8 mouse cellular contexts compared by ENCODE assay signal in genomic region chr19:6268170-6268528, GRCm38 (mm10). TPM values are rescaled to one million over a fixed set of nuclear protein-coding genes. Genes with fewer than 3 reads are reported as not detected.
DNase-seq lines count a peak whose midpoint lies in the region; ATAC-seq and TF ChIP-seq lines count a peak whose summit lies in the region.

No protein-coding gene starts in this region.

- peaks cover 16 to 37% of the 10 kb centered on the region in 2 experiments for H3K4me1 ChIP-seq in ES-E14 (ENCODE audit: control insufficient read depth in 2 of 2, insufficient read depth in 2 of 2, low read length in 2 of 2, poor library complexity in 1 of 2)
- H3K4me1 ChIP-seq in forebrain, embryonic 14.5 days (ENCODE audit: control insufficient read depth, insufficient read depth, low read length) = no peaks in the 10 kb centered on the region
- H3K4me1 ChIP-seq in lung, embryonic 15.5 days = peaks cover 3% of the 10 kb centered on the region; the same call in 1 of the 2 replicates

- DNase-seq in ES-E14 (ENCODE audit: low read depth, low spot score) = peak; percentile 96
- peak; percentile 43 for DNase-seq in brain, embryonic 18.5 days (ENCODE audit: low read depth, low spot score)
- DNase-seq in forebrain, embryonic 14.5 days (ENCODE audit: low spot score) = peak; percentile 93
- peak; percentile 70 to 88 for DNase-seq in layer of hippocampus, adult 8-10 months (ENCODE audit: low spot score in 2 of 2)
- peak; percentile 82 for DNase-seq in ovary, postnatal 36 days (ENCODE audit: low spot score)
- peak; percentile 78 to 94 for DNase-seq in thymus, postnatal 10 days (ENCODE audit: low spot score in 2 of 2)

- in situ Hi-C loops in ES-E14 (cut with MboI; ENCODE audit: low sequenced_read_pairs in 2 of 2, unreplicated experiment in 2 of 2) = no loop called here

- no peak overlapping the region for H3K4me2 ChIP-seq in forebrain, embryonic 14.5 days (ENCODE audit: low read length)
- no peak overlapping the region for H3K4me2 ChIP-seq in lung, embryonic 15.5 days

- 14% methylated on average over 8 of the region's 8 CpGs for WGBS in forebrain, embryonic 14.5 days
- WGBS in lung, embryonic 15.5 days = 14% methylated on average over 8 of the region's 8 CpGs

- H3K9ac ChIP-seq in ES-E14 (ENCODE audit: insufficient read depth, low read depth, low read length, poor library complexity, severe bottlenecking) = no peak overlapping the region
- no peak overlapping the region for H3K9ac ChIP-seq in forebrain, embryonic 14.5 days (ENCODE audit: low read length)
- H3K9ac ChIP-seq in lung, embryonic 15.5 days = no peak overlapping the region

- no peaks in the 10 kb centered on the region for H3K36me3 ChIP-seq in ES-E14 (ENCODE audit: control insufficient read depth, insufficient read depth, low read length, poor library complexity, severe bottlenecking)
- H3K36me3 ChIP-seq in forebrain, embryonic 14.5 days (ENCODE audit: control insufficient read depth, insufficient read depth, low read length) = no peaks in the 10 kb centered on the region
- H3K36me3 ChIP-seq in lung, embryonic 15.5 days = no peaks in the 10 kb centered on the region

- no peaks in the 10 kb centered on the region for H3K27me3 ChIP-seq in forebrain, embryonic 14.5 days (replicated peaks; ENCODE audit: control insufficient read depth, insufficient read depth, low read length)
- no peaks in the 10 kb centered on the region for H3K27me3 ChIP-seq in lung, embryonic 15.5 days

- no peak overlapping the region for H3K27ac ChIP-seq in ES-E14 (ENCODE audit: insufficient read depth, low read depth, low read length, poor library complexity, severe bottlenecking)
- no peak overlapping the region for H3K27ac ChIP-seq in forebrain, embryonic 14.5 days (ENCODE audit: low read depth, low read length)
- H3K27ac ChIP-seq in lung, embryonic 15.5 days = no peak overlapping the region

- peak; percentile 68; the same call in 1 of the 2 replicates for ATAC-seq in forebrain, embryonic 14.5 days
- peak; percentile 75 to 89 for ATAC-seq in hematopoietic stem cell, adult 5-6 weeks (replicated peaks in 1 of 2; ENCODE audit: insufficient read depth in 1 of 2, low FRiP score in 2 of 2, low TSS enrichment in 1 of 2, low read depth in 1 of 2, poor library complexity in 2 of 2, severe bottlenecking in 2 of 2)
- peak; percentile 60; the same call in 1 of the 2 replicates for ATAC-seq in lung, embryonic 15.5 days (ENCODE audit: borderline replicate concordance, extremely low read depth, low FRiP score, low TSS enrichment)

- no peak overlapping the region for H3K4me3 ChIP-seq in ES-E14 (ENCODE audit: insufficient read depth in 1 of 2, low read depth in 1 of 2, low read length in 2 of 2, poor library complexity in 1 of 2, severe bottlenecking in 1 of 2)
- no peak overlapping the region for H3K4me3 ChIP-seq in forebrain, embryonic 14.5 days (ENCODE audit: low read depth, low read length)
- no peak overlapping the region for H3K4me3 ChIP-seq in lung, embryonic 15.5 days

- no peaks in the 10 kb centered on the region for H3K9me3 ChIP-seq in ES-E14 (ENCODE audit: control insufficient read depth, insufficient read depth, low read depth, low read length)
- no peaks in the 10 kb centered on the region for H3K9me3 ChIP-seq in forebrain, embryonic 14.5 days (replicated peaks; ENCODE audit: control insufficient read depth, low read length)
- no peaks in the 10 kb centered on the region for H3K9me3 ChIP-seq in lung, embryonic 15.5 days

TF ChIP-seq in ES-E14, 5 proteins besides CTCF, POLR2A, EP300 and RAD21:
- TF ChIP-seq HCFC1 (IDR thresholded peaks at IDR 0.05; ENCODE audit: borderline replicate concordance, insufficient read depth, low read length) = no peak
- TF ChIP-seq ZC3H11A (IDR thresholded peaks at IDR 0.05; ENCODE audit: borderline replicate concordance, low read depth, low read length) = peak; percentile 66; the same call in 1 of the 2 replicates
- no peak for TF ChIP-seq CHD2 (IDR thresholded peaks at IDR 0.05; ENCODE audit: low read depth, low read length)
- TF ChIP-seq MAFK (IDR thresholded peaks at IDR 0.05; ENCODE audit: insufficient read depth, low read depth, low read length) = no peak

RNA-seq across cellular contexts. Expression of gene Ehd1, which starts 8.4 kb away (rescaled TPM):
- 133 and 162 TPM in 2 replicates for total RNA-seq in ES-E14 (2012; rRNA removed)
- polyA plus RNA-seq in forebrain, embryonic 14.5 days (2014; fragmentation: Nextera tagmentation; extraction: Ambion mirVana) = 71.3 and 79.8 TPM in 2 replicates
- total RNA-seq in hematopoietic stem cell, adult 5-6 weeks (2017) = 18.4 and 28.4 TPM in 2 replicates
- total RNA-seq in layer of hippocampus, adult 8-10 months (2022) = 10 to 100 TPM; 59.1 to 76.4 (median 70.3) TPM
- polyA plus RNA-seq in lung, embryonic 15.5 days (2015; fragmentation: Nextera tagmentation; extraction: Ambion mirVana) = 66.7 and 76.1 TPM in 2 replicates

RNA-seq across cellular contexts. Expression of gene Atg2a, which starts 26.7 kb away (rescaled TPM):
- 31.8 and 45.0 TPM in 2 replicates for total RNA-seq in ES-E14 (2012; rRNA removed)
- 7.9 and 9.6 TPM in 2 replicates for polyA plus RNA-seq in forebrain, embryonic 14.5 days (2014; fragmentation: Nextera tagmentation; extraction: Ambion mirVana)
- 9.5 and 10.6 TPM in 2 replicates for total RNA-seq in hematopoietic stem cell, adult 5-6 weeks (2017)
- 10 to 100 TPM; 34.1 to 41.8 (median 37.1) TPM for total RNA-seq in layer of hippocampus, adult 8-10 months (2022)
- polyA plus RNA-seq in lung, embryonic 15.5 days (2015; fragmentation: Nextera tagmentation; extraction: Ambion mirVana) = 8.9 and 9.3 TPM in 2 replicates

RNA-seq across cellular contexts. Expression of gene Ppp2r5b, which starts 32.5 kb away (rescaled TPM):
- 22.8 and 24.8 TPM in 2 replicates for total RNA-seq in ES-E14 (2012; rRNA removed)
- 74.3 and 98.9 TPM in 2 replicates for polyA plus RNA-seq in forebrain, embryonic 14.5 days (2014; fragmentation: Nextera tagmentation; extraction: Ambion mirVana)
- 5.5 and 6.2 TPM in 2 replicates for total RNA-seq in hematopoietic stem cell, adult 5-6 weeks (2017)
- total RNA-seq in layer of hippocampus, adult 8-10 months (2022) = 100 to 1,000 TPM; 126 to 136 (median 128) TPM
- polyA plus RNA-seq in lung, embryonic 15.5 days (2015; fragmentation: Nextera tagmentation; extraction: Ambion mirVana) = 17.1 and 19.2 TPM in 2 replicates

RNA-seq across cellular contexts. Expression of gene Cdc42bpg, which starts 38.1 kb away (rescaled TPM):
- 35.5 and 48.4 TPM in 2 replicates for total RNA-seq in ES-E14 (2012; rRNA removed)
- 0.61 and 0.72 TPM in 2 replicates for polyA plus RNA-seq in forebrain, embryonic 14.5 days (2014; fragmentation: Nextera tagmentation; extraction: Ambion mirVana)
- 2.9 and 4.3 TPM in 2 replicates for total RNA-seq in hematopoietic stem cell, adult 5-6 weeks (2017)
- 1 to 10 TPM; 5.9 to 9.5 (median 6.5) TPM for total RNA-seq in layer of hippocampus, adult 8-10 months (2022)
- 0.77 and 0.92 TPM in 2 replicates for polyA plus RNA-seq in lung, embryonic 15.5 days (2015; fragmentation: Nextera tagmentation; extraction: Ambion mirVana)

RNA-seq across cellular contexts. Expression of gene Gpha2, which starts 42.0 kb away (rescaled TPM):
- 3.9 and 5.9 TPM in 2 replicates for total RNA-seq in ES-E14 (2012; rRNA removed)
- polyA plus RNA-seq in forebrain, embryonic 14.5 days (2014; fragmentation: Nextera tagmentation; extraction: Ambion mirVana) = 0.30 TPM in 1 of 2 replicates, not detected in the other
- 1.3 TPM in 1 of 2 replicates, not detected in the other for total RNA-seq in hematopoietic stem cell, adult 5-6 weeks (2017)
- total RNA-seq in layer of hippocampus, adult 8-10 months (2022) = not detected
- polyA plus RNA-seq in lung, embryonic 15.5 days (2015; fragmentation: Nextera tagmentation; extraction: Ambion mirVana) = 0.48 TPM in 1 of 2 replicates, not detected in the other

Comparison
In these comparisons a context has a peak if more than half of its experiments do, and no peak if none do; other contexts are left out.
1. DNase-seq: peak in every context shown above with its lines; median percentile 96 in ES-E14; 93 in forebrain, embryonic 14.5 days; 86 in thymus, postnatal 10 days; 82 in ovary, postnatal 36 days; 79 in layer of hippocampus, adult 8-10 months; 43 in brain, embryonic 18.5 days.